Mouse (Mus musculus) embryonic facial prominence, embryonic 11.5 days (tissue): ENCODE results near the gene Gpatch4. TPM values are rescaled to one million over a fixed set of nuclear protein-coding genes. Genes with fewer than 3 reads are reported as not detected.

ENCODE experiments used
- ATAC-seq: fragments of 200-750 bp; cut with Nextera tagmentation; replicated peaks from 2 replicates; pipeline ENCODE4 v1.8.0; 2017; ENCODE audit warnings: low read depth; ENCODE audit not compliant: insufficient number of reproducible peaks, low FRiP score, low TSS enrichment
- DNase-seq: peaks from one replicate; pipeline ENCODE4 v3.0.0-alpha.2; 2015; ENCODE audit warnings: low spot score
- H3K27ac ChIP-seq: fragments of 300-500 bp; sonication (generic); replicated peaks from 2 replicates; pipeline ENCODE4 v1.5.1; 2014; ENCODE audit warnings: mild to moderate bottlenecking, low read depth, low read length, control low read depth
- H3K27me3 ChIP-seq: fragments of 300-500 bp; sonication (generic); 2 replicates; pipeline ENCODE4 v1.6.1; 2014; ENCODE audit warnings: mild to moderate bottlenecking, low read length, moderate library complexity, mixed read lengths; ENCODE audit not compliant: control insufficient read depth, insufficient read depth
- H3K36me3 ChIP-seq: fragments of 300-500 bp; sonication (generic); replicated peaks from 2 replicates; pipeline ENCODE4 v1.6.1; 2014; ENCODE audit warnings: low read depth, mild to moderate bottlenecking, low read length, moderate library complexity, mixed read lengths; ENCODE audit not compliant: control insufficient read depth, insufficient read depth
- H3K4me1 ChIP-seq: fragments of 300-500 bp; sonication (generic); 2 replicates; pipeline ENCODE4 v1.6.1; 2014; ENCODE audit warnings: low read length, mixed read lengths; ENCODE audit not compliant: control insufficient read depth, insufficient read depth
- H3K4me2 ChIP-seq: fragments of 300-500 bp; sonication (generic); 2 replicates; pipeline ENCODE4 v1.6.1; 2014; ENCODE audit warnings: low read depth, mild to moderate bottlenecking, control low read depth, low read length, moderate library complexity
- H3K4me3 ChIP-seq: fragments of 300-500 bp; sonication (generic); 2 replicates; pipeline ENCODE4 v1.5.1; 2014; ENCODE audit warnings: low read depth, low read length, control low read depth
- H3K9ac ChIP-seq: fragments of 300-500 bp; sonication (generic); replicated peaks from 2 replicates; pipeline ENCODE4 v1.6.1; 2014; ENCODE audit warnings: mild to moderate bottlenecking, control low read depth, low read length
- H3K9me3 ChIP-seq: fragments of 300-500 bp; sonication (generic); replicated peaks from 2 replicates; pipeline ENCODE4 v1.6.1; 2016; ENCODE audit warnings: mild to moderate bottlenecking, low read length, inconsistent platforms, mixed read lengths; ENCODE audit not compliant: control insufficient read depth
- WGBS: fragments of 180-500 bp; shearing (Covaris S2); extraction: QIAGEN DNeasy Blood & Tissue Kit; methylation state at CpG from one replicate; pipeline ENCODE4 v1.1.7; 2014; 5-methylcytosine and 5-hydroxymethylcytosine counted together
- polyA plus RNA-seq: library from polyadenylated mRNA; unstranded; fragments of >200 nt; fragmentation: Nextera tagmentation; extraction: Ambion mirVana; gene quantifications from 2 replicates; pipeline ENCODE4 v1.2.1, GENCODE M21; 2014

The Gpatch4 gene
- polyA plus RNA-seq, 1 experiment from 2014 or later = 37.8 TPM

DNA sequence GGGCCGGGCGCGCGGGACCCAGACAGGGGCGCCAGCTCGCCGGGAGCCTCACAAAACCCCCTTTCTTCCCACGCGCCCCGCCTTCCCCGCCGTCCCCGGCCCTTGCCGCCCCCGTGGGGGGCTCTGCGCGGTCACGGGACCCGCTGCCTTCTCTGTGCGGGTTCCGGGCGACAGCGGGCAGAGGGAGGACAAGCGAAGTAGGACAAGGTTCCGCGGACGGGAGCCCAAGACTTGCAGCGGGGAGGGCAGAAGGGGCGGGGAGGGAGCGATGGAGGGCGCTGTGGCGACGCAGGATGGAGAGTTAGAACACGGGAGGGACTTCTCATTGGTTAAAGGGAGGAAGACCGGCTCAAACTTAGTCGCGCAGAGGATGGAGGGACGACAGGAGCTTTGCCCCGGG lies 42.7 kb upstream of the Gpatch4 start, which contains the start of gene Bcan:
TSS of gene Bcan (minus strand) at position 50 of the 400 bp plus-strand sequence.
- under 1% methylated on average over 39 of the region's 39 CpGs for whole genome bisulfite sequencing
- peaks cover 7% of the 10 kb centered on the region for H3K4me1 ChIP-seq
- H3K4me2 ChIP-seq = peak within 1 kb of the TSS; percentile 71
- peaks cover 76% of the 10 kb centered on the region for H3K27me3 ChIP-seq
- no peaks in the 10 kb centered on the region for H3K36me3 ChIP-seq
- H3K4me3 ChIP-seq = peak within 1 kb of the TSS; percentile 18
- no peak within 1 kb of the TSS for H3K27ac ChIP-seq
- DNase-seq = no peak
- no peaks in the 10 kb centered on the region for H3K9me3 ChIP-seq
- H3K9ac ChIP-seq = no peak within 1 kb of the TSS
- no peak for ATAC-seq

DNA sequence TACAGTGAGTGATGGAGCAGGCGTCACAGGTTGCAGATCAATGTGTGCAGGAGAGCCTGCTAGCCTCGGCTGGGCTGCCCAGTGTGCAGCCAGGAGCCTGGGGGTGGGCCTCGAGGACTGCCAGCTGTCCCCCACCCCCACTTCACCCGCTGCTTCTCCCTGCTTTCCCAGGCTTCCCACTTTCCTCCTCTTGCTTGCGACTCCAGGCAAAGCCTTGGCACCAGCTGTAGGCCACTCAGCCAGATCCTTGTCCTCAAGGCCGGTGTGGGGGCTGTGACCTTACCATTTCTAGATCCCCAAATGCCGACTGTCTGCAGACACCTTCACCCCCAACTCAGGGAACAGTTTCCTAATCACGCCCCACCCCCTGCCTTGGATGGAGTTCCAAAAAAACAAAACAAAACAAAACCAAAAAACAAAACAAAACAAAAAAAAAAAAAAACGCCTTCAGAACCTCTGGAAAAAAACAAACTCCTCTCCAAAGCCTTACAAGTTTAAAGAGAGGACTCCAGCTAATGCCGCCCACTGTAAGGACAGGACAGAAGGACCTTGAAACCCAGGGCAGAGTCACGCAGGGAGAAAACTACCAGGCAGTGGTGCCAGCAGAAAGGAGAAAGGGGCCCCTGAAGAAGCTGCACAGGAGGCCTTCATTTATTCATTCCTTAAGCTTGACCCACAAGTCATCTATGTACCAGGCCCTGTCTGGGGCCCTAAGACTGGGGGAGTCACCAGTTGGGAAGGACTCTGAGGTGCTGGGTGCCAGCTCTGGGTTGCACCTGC lies 41.9 kb upstream of the Gpatch4 start:
- H3K4me1 ChIP-seq = peaks cover 7% of the 10 kb centered on the region
- no peaks in the 10 kb centered on the region for H3K36me3 ChIP-seq
- H3K27me3 ChIP-seq = peaks cover 68% of the 10 kb centered on the region
- H3K9ac ChIP-seq = no peak overlapping the region
- no peak overlapping the region for H3K27ac ChIP-seq
- WGBS = 7% methylated on average over 11 of the region's 11 CpGs
- no peak for DNase-seq
- ATAC-seq = no peak
- no peak overlapping the region for H3K4me3 ChIP-seq
- no peaks in the 10 kb centered on the region for H3K9me3 ChIP-seq
- H3K4me2 ChIP-seq = no peak overlapping the region

DNA sequence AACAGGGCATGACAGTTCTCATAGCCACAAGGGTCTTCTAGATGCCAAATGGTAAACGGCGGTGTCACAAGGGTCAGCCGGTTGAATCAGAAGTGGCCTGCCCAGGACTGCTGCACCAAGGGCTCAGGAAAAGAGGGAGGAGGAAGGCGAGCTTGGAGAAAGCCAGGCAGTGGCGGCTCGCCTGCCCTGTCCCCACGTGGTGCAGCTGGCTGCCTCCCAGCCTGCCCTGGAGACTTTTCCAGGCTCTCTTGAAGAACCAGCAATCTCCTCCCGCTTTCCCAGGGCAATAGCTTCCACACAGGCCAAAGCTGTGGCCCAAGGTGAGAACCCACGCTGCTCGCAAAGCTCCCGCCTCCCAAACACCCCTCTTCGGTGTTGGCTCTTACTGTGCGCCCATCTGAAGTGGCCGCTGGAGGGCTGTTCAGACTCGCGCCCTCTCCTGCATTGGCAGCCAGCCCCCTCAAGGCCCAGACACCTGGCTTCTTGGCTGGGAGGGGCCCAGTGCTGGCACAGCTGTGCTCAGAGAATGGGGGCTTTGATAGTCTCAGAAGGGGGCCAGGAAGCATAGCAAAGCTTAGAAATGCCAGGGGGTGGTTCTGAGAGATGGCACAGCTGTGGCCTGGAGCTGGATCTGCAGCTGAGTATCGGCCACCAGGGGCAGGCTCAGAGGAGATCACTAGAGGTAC lies 40.5 kb upstream of the Gpatch4 start:
- H3K4me3 ChIP-seq = no peak overlapping the region
- no peak overlapping the region for H3K9ac ChIP-seq
- H3K27me3 ChIP-seq = peaks cover 54% of the 10 kb centered on the region
- H3K27ac ChIP-seq = no peak overlapping the region
- no peaks in the 10 kb centered on the region for H3K9me3 ChIP-seq
- DNase-seq (no peak), ATAC-seq (no peak)
- 3% methylated on average over 17 of the region's 17 CpGs for WGBS
- no peak overlapping the region for H3K4me2 ChIP-seq
- no peaks in the 10 kb centered on the region for H3K36me3 ChIP-seq
- H3K4me1 ChIP-seq = peaks cover 7% of the 10 kb centered on the region

DNA sequence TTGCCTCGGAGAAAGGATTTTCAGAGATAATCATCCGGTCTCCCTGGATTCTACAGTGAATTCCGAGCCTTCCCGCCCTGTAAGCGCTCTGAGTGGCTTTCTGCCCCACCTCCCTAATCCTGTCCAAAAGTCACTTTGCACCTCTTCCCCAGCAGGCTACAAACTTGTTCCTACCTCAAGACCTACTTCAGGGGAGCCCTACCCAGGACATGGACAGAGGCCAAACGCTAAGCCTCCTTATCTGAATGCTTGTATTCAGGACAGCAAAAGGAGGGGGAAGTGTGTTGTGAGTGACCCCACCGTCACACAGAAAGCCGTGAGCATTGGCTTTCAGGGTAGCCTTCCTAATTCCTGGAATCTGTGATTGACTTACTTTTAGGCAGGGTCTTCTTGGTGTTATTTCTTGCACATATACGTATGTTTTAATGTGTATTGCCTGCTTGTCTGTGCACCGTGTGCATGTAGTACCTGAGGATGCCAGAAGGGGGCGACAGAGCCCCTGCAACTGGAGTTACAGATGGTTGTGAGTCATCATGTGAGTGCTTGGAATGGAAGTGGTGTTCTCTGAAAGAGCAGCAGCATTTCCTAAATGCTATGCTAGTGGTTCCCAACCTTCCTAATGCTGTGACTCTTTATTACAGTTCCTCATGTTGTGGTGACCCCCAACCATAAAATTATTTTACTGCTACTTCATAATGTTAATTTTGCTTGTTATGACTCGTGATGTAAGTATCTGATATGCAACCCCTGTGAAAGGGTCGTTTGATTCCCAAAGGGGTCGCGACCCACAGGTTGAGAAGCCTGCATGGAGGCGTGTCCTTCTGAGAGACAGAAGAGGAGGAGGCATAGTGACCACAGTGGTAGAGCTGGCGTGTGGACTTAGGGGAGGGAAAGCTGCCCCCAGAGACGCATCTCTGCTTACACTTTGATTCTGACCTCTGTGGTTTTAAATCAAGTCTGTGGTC lies 36.8 kb upstream of the Gpatch4 start:
- no peak overlapping the region for H3K4me2 ChIP-seq
- no peak overlapping the region for H3K27ac ChIP-seq
- H3K9ac ChIP-seq = no peak overlapping the region
- peaks cover 17% of the 10 kb centered on the region for H3K27me3 ChIP-seq
- no peaks in the 10 kb centered on the region for H3K9me3 ChIP-seq
- no peak overlapping the region for H3K4me3 ChIP-seq
- no peaks in the 10 kb centered on the region for H3K4me1 ChIP-seq
- H3K36me3 ChIP-seq = no peaks in the 10 kb centered on the region
- WGBS = 78% methylated on average over 18 of the region's 18 CpGs
- DNase-seq = no peak
- ATAC-seq = no peak

DNA sequence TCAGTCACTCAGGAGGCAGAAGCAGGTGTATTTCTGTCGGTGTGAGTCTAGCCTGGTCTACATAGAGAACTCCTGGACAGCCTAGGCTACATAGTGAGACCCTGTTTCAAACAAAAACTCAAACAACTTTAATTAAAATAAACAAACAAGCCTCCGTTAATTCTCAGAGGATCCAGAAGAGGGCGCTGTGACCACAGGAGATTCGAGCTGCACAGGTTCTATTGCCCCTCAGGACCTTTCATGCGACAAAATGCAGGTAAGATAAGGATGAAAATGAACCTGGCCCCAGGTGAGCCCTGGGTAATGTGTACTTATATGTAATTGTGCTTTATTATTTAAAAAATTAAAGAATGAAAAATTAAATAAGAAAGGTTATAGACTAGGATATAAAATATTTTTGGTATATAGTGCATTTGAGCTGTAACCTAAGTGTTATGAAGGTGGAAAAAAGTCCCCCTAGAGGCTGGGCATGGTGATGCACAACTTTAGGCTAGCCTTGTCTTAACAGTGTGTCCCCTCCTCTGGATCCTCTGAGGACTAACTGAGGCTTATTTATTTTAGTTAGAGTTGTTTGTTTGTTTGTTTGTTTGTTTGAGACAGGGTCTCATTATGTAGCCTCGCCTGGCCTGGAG lies 32.2 kb upstream of the Gpatch4 start:
- Histone ChIP-seq H3K4me2 (no peak overlapping the region), H3K27me3 (peaks cover 2% of the 10 kb centered on the region; the same call in 1 of the 2 replicates), H3K27ac (no peak overlapping the region), H3K36me3 (no peaks in the 10 kb centered on the region), H3K9ac (no peak overlapping the region), H3K4me1 (no peaks in the 10 kb centered on the region), H3K9me3 (no peaks in the 10 kb centered on the region), H3K4me3 (no peak overlapping the region)
- ATAC-seq = no peak
- DNase-seq = no peak
- 10% methylated on average over 6 of the region's 6 CpGs for WGBS

DNA sequence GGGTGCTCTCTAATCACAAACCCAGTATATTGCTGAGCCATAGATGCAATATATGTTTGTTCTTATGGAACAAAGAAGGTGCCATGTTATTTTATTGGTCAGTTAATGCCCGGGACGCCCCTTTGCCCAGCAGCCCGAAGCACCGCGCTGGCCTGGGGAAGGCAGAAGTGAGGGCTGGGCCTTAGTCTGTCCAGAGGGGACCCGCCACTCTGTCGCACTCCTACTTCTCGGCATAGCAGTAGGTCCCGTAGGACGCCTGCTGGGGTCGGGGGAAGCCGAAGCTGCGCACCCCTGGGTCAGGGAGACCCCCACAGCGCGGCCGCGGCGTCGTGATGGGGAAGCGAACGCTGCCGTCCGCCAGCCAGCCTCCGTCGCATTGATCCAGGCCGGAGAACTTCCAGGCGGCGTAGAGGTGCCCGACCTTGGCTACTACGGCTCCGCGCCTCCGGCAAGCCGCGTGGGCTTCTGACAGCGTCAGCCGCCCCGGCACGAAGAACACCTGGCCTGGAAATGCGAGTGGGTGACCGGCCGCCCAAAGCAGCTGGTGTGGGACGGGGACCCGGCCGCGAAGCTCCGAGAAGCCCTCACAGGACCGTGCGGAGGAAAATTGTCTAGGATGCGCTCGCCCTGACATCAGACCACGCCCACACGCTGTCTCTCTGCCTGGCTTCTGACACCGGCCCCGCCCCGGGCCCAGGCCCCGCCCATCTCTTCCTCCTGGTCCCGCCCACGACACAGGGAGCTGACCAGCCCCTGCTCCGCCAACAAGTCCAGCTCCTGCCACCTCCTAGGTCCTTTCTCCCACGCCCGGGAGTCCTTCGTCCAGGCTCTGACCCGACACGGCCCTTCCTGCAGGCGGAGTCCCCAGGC lies 20.4 kb upstream of the Gpatch4 start:
- peak overlapping the region; percentile 95 for H3K4me2 ChIP-seq
- H3K9me3 ChIP-seq = no peaks in the 10 kb centered on the region
- H3K4me3 ChIP-seq = peak overlapping the region; percentile 51
- no peaks in the 10 kb centered on the region for H3K36me3 ChIP-seq
- H3K9ac ChIP-seq = no peak overlapping the region
- H3K27ac ChIP-seq = no peak overlapping the region
- peak; percentile 77 for ATAC-seq
- peak; percentile 89 for DNase-seq
- H3K27me3 ChIP-seq = peaks cover 44% of the 10 kb centered on the region
- H3K4me1 ChIP-seq = peaks cover 10% of the 10 kb centered on the region
- under 1% methylated on average over 65 of the region's 66 CpGs for WGBS
